ENCODE assay signal across 8 mouse cellular contexts in genomic region chr13:37827263-37827995, GRCm38 (mm10). TPM values are rescaled to one million over a fixed set of nuclear protein-coding genes. Genes with fewer than 3 reads are reported as not detected.
DNase-seq lines count a peak whose midpoint lies in the region; ATAC-seq and TF ChIP-seq lines count a peak whose summit lies in the region.

No protein-coding gene starts in this region.

- CTCF ChIA-PET in Patski (lab: Charles Lee): no interaction called here

- under 1% methylated on average over 61 of the region's 69 CpGs for WGBS in embryonic facial prominence, embryonic 13.5 days
- WGBS in heart, embryonic 14.5 days: under 1% methylated on average over 69 of the region's 69 CpGs
- under 1% methylated on average over 60 of the region's 69 CpGs for WGBS in kidney, postnatal 0 days

- H3K27me3 ChIP-seq in Patski: no peaks in the 10 kb centered on the region
- H3K27me3 ChIP-seq in embryonic facial prominence, embryonic 13.5 days: no peaks in the 10 kb centered on the region
- no peaks in the 10 kb centered on the region for H3K27me3 ChIP-seq in heart, embryonic 14.5 days (ENCODE audit: control insufficient read depth, insufficient read depth, low read length)
- no peaks in the 10 kb centered on the region for H3K27me3 ChIP-seq in kidney, postnatal 0 days (ENCODE audit: insufficient read depth, low read length)

- peak overlapping the region; percentile 94 for H3K27ac ChIP-seq in embryonic facial prominence, embryonic 13.5 days
- H3K27ac ChIP-seq in heart, embryonic 14.5 days (replicated peaks in 1 of 2; ENCODE audit: control insufficient read depth in 1 of 2, insufficient read depth in 1 of 2, low read depth in 2 of 2, low read length in 2 of 2): peak overlapping the region; percentile 82 to 96
- H3K27ac ChIP-seq in kidney, postnatal 0 days: peak overlapping the region; percentile 94

- H3K4me3 ChIP-seq in embryonic facial prominence, embryonic 13.5 days: peak overlapping the region; percentile 83
- peak overlapping the region; percentile 72 to 77 for H3K4me3 ChIP-seq in heart, embryonic 14.5 days (ENCODE audit: control insufficient read depth in 1 of 2, insufficient read depth in 1 of 2, low read depth in 1 of 2, low read length in 2 of 2)
- peak overlapping the region; percentile 93 for H3K4me3 ChIP-seq in kidney, postnatal 0 days (replicated peaks; ENCODE audit: low read depth, low read length)

- H3K9me3 ChIP-seq in embryonic facial prominence, embryonic 13.5 days: no peaks in the 10 kb centered on the region
- no peaks in the 10 kb centered on the region for H3K9me3 ChIP-seq in heart, embryonic 14.5 days (ENCODE audit: control insufficient read depth, low read length)
- no peaks in the 10 kb centered on the region for H3K9me3 ChIP-seq in kidney, postnatal 0 days (replicated peaks; ENCODE audit: low read length)

- DNase-seq in B cell, adult 2 months: peak; percentile 75 to 78
- DNase-seq in Patski (ENCODE audit: low read depth, low spot score): no peak
- DNase-seq in kidney, postnatal 0 days (ENCODE audit: low spot score): peak; percentile 89
- peak; percentile 81 to 89 for DNase-seq in lung, postnatal 4 days
- DNase-seq in right cerebral cortex, postnatal 25 days: peak; percentile 12
- peak; percentile 77 for DNase-seq in yolk sac, embryonic 10.5 days (ENCODE audit: low spot score)

- peak overlapping the region; percentile 87 for H3K9ac ChIP-seq in embryonic facial prominence, embryonic 13.5 days
- peak overlapping the region; percentile 85 for H3K9ac ChIP-seq in heart, embryonic 14.5 days (ENCODE audit: low read length)
- peak overlapping the region; percentile 87 for H3K9ac ChIP-seq in kidney, postnatal 0 days (ENCODE audit: low read depth, low read length)

- TF ChIP-seq CTCF in Patski (IDR thresholded peaks at IDR 0.05): no peak
- 0 out of 2 replicates have a peak, but pooled peaks have one; percentile 2 for TF ChIP-seq CTCF in kidney, postnatal 0 days (IDR thresholded peaks at IDR 0.05; ENCODE audit: low read depth)

- H3K4me1 ChIP-seq in embryonic facial prominence, embryonic 13.5 days: peaks cover 49% of the 10 kb centered on the region
- peaks cover 10 to 52% of the 10 kb centered on the region in 2 experiments for H3K4me1 ChIP-seq in heart, embryonic 14.5 days (ENCODE audit: control insufficient read depth in 2 of 2, insufficient read depth in 2 of 2, low read length in 2 of 2)
- peaks cover 31% of the 10 kb centered on the region for H3K4me1 ChIP-seq in kidney, postnatal 0 days (replicated peaks; ENCODE audit: insufficient read depth, low read length)

- peak overlapping the region; percentile 94 for H3K4me2 ChIP-seq in embryonic facial prominence, embryonic 13.5 days
- peak overlapping the region; percentile 99 for H3K4me2 ChIP-seq in heart, embryonic 14.5 days (ENCODE audit: low read length)
- H3K4me2 ChIP-seq in kidney, postnatal 0 days (ENCODE audit: low read length): peak overlapping the region; percentile 93

- no peaks in the 10 kb centered on the region for H3K36me3 ChIP-seq in embryonic facial prominence, embryonic 13.5 days
- no peaks in the 10 kb centered on the region for H3K36me3 ChIP-seq in heart, embryonic 14.5 days (ENCODE audit: control insufficient read depth, insufficient read depth, low read length)
- H3K36me3 ChIP-seq in kidney, postnatal 0 days (ENCODE audit: insufficient read depth, low read length): no peaks in the 10 kb centered on the region

- in situ Hi-C loops in Patski (cut with MboI; ENCODE audit: low pct_unique_long_range_greater_than_20kb): no loop called here

- POLR2A ChIA-PET in Patski (lab: Charles Lee): interaction anchor here (0.6 to 2.4 kb wide), 4 partner anchors 18 to 139 kb away, joined by 3 to 9 read pairs (median 6); no protein-coding TSS in a partner anchor

- peak; percentile 45 for ATAC-seq in Patski
- peak; percentile 68 for ATAC-seq in embryonic facial prominence, embryonic 13.5 days (ENCODE audit: insufficient number of reproducible peaks, insufficient read depth, low FRiP score, low TSS enrichment, low read depth)
- ATAC-seq in heart, embryonic 14.5 days (ENCODE audit: insufficient number of reproducible peaks, insufficient read depth, low FRiP score, low read depth): peak; percentile 66
- ATAC-seq in kidney, postnatal 0 days (replicated peaks; ENCODE audit: low FRiP score, low read depth): peak; percentile 63

RNA-seq across cellular contexts. Expression of gene Rreb1, which starts 49.2 kb away (rescaled TPM):
- polyA plus RNA-seq in Patski (2021): 21.1 TPM
- 13.2 and 15.0 TPM in 2 replicates for polyA plus RNA-seq in embryonic facial prominence, embryonic 13.5 days (2015; fragmentation: Nextera tagmentation; extraction: Ambion mirVana)
- polyA plus RNA-seq in heart, embryonic 14.5 days (2014; fragmentation: Nextera tagmentation; extraction: Ambion mirVana): 13.6 and 17.8 TPM in 2 replicates
- polyA plus RNA-seq in kidney, postnatal 0 days (2015; fragmentation: Nextera tagmentation; extraction: Ambion mirVana): 9.0 and 10.4 TPM in 2 replicates
